Mouse (Mus musculus): ENCODE results near the gene Kcnk7. TPM values are rescaled to one million over a fixed set of nuclear protein-coding genes. Genes with fewer than 3 reads are reported as not detected.

Kcnk7 gene
- total RNA-seq, 2 experiments from 2014 or later, result not detected

DNA sequence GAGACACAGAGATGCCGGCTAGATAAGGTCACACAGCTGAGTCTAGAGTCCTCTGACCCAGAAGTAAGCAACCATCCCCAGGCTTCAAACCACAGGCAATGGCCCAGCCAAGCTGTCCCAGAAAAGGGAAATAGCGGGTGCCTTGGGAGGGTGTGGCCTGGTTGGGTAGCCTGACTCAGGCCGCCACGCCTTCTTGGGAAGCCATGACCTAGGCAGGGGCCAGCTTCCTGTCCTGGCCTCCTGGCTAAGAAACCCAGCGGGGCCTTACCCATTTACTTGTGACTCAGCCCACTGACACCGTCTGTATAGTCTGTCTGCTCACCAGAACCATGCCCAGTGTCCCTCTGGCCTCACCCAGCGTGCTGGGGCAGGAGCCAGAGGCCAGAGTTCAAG, 20.4 kb downstream of the Kcnk7 start:
- DNase-seq (ENCODE audit: low spot score in 2 of 2), result peak; percentile 66 to 71

DNA sequence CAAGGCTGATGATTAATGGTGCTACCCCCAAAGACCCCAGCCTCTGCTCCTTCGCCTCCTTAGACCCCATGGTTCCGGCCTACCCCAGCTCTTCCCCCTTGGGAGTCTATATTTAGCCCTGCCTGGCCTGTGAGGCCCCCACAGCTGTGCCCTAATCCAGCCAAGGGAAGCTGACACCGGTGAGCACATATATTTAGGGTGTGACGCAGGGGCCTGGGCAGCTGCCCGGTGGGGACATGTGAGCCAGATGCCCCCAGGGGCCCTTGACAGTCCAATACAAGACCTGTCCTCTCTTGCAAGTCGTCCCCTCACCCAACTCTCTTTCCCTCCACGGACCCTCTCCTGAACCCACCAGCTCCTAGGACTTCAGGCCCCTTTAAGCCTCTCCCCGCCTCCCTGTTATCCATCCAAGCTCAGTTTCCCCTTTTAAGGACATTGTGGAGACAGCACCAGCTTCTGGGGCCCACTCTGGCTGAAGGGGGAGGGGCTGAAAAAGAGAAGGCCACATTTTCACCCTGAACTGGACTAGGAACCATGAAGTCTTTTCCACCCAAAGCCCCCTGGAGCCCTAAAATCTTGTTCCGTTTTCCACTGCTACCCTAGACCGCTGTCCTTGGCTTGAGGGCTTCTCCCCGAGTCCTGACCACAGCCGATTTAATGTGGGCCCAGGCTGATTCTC, 21.0 kb downstream of the Kcnk7 start:
- DNase-seq (ENCODE audit: low spot score in 2 of 2), result no peak

DNA sequence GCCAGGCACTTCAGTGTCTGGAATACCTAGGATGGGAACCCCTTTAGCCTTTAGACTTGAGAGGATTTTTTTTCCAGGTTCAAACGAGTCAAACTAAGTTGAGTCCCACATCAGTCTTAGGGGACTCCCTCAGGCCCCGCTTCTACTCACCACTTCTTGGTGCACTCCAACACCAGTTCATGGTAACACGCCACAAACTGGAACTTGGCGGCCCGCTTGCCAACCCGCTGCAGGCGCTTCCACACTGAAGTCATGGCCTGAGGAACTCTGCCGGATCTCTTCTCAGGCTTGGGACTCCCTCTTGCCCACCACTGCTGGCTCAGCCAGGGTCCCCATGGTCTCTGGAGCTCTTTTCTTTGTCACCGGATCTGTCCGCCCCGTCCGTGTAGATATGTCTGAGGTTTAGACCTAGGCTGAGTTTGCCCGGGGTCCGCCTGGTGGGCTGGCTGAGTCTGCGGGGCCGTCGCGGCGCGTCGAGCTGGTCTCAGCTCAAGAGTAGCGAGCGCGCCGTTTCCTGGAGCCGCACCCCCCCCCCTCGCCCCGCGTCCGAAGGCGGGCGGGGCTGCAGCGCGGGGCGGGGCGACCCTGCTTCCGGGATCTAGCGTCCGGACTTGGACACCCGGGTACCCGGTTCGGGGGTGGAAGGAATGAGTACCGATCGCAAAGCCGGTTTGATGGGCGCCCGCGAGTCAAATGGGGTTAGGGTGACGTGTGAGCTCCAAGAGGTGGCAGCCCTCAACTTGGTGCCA, 21.8 kb downstream of the Kcnk7 start, which contains the start of gene Ehbp1l1:
Ehbp1l1 (minus strand) TSS at position 551 of the 749 bp plus-strand sequence.
- DNase-seq (ENCODE audit: low spot score in 2 of 2), result peak; percentile 70 to 79

- DNase-seq (ENCODE audit: low spot score in 2 of 2), result no peak
Observed at GRCm38 (mm10) chr19:5726961-5727578, 22.9 kb downstream of the Kcnk7 start.

DNA sequence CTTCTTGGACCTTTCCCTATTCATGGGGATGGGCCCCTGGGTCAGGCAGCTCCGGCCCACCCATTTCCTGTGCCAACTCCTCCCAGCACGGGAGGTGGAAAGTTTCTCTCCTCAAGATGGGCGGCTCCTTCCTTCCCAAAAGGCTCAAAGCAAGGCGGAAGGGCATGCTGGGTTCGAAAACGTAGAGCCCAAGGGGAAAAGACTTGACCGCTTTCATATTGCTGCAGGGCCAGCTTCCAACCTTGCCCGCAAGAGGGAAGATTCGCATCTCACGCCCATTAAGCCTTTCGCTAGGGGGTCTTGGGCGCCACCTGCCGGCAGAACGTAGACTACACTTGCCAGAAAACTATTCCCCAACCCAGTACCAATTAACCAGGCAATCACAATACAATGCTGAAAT, 23.5 kb downstream of the Kcnk7 start:
- peak; percentile 91 to 95 for DNase-seq (ENCODE audit: low spot score in 2 of 2)

GRCm38 (mm10) chr19:5728631-5729443, 24.7 kb downstream of the Kcnk7 start:
- no peak for DNase-seq (ENCODE audit: low spot score in 2 of 2)

GRCm38 (mm10) chr19:5729444-5729815, 25.3 kb downstream of the Kcnk7 start, which contains the start of gene Fam89b:
Gene Fam89b (minus strand): TSS chr19:5729653.
- DNase-seq (ENCODE audit: low spot score in 2 of 2), result peak; percentile 90 to 91

- DNase-seq (ENCODE audit: low spot score in 2 of 2), result no peak
Observed at GRCm38 (mm10) chr19:5730314-5731186, 26.4 kb downstream of the Kcnk7 start.

DNA sequence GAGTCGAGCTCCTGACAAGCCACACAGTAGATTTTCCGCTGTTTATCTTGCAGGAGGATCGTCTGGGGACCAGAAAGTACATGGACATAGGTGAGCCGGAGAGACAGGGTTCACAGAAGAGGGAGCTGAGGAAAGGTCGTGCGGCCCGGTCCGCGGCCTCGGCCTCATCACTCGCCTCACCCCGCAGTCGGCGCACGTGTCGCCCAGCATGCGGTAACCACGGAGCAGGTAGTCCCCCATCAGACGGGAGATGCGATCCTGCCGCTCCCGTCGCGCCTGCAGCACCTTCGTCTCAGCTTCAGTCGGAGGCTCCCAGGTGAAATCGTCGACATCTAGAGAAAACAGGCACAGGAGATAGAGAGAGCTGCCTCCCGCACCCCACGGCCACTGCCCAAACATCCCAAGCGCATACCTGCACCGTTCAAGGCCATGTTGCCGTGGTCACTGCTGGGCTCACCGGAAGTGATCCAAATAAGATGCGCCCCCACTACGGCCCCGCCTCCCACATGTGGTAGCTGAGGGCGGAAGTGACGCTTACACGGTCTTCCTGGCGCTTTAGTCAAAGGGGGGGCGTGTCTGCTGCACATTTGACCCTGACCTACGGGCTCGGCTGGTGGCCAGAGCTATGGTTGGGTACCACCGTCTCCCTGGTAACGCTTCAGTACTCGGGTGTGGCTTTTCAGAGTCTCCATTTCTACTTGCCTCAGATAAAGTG, 27.3 kb downstream of the Kcnk7 start:
- peak; percentile 90 to 92 for DNase-seq (ENCODE audit: low spot score in 2 of 2)

DNA sequence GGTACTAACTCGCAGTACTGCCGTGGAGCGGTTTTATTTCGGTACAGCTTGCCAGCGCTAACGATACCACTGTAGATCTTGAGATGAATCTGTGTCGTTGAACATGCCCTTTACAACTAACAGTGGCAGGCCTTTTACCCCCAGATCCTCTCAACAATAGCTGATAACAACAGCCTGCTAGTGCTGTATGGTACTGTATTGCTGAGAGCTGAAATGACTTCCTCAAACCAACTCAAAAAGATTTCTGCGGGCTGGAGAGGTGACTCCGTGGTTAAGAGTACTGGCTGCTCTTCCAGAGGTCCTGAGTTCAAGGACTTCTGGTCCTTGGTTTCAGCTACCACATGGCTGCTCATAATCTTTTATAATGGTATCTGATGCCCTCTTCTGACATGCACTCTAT, 30.2 kb downstream of the Kcnk7 start:
- no peak for DNase-seq (ENCODE audit: low spot score in 2 of 2)

- no peak for DNase-seq (ENCODE audit: low spot score in 2 of 2)
Observed at GRCm38 (mm10) chr19:5739446-5739845, 35.3 kb downstream of the Kcnk7 start.

DNA sequence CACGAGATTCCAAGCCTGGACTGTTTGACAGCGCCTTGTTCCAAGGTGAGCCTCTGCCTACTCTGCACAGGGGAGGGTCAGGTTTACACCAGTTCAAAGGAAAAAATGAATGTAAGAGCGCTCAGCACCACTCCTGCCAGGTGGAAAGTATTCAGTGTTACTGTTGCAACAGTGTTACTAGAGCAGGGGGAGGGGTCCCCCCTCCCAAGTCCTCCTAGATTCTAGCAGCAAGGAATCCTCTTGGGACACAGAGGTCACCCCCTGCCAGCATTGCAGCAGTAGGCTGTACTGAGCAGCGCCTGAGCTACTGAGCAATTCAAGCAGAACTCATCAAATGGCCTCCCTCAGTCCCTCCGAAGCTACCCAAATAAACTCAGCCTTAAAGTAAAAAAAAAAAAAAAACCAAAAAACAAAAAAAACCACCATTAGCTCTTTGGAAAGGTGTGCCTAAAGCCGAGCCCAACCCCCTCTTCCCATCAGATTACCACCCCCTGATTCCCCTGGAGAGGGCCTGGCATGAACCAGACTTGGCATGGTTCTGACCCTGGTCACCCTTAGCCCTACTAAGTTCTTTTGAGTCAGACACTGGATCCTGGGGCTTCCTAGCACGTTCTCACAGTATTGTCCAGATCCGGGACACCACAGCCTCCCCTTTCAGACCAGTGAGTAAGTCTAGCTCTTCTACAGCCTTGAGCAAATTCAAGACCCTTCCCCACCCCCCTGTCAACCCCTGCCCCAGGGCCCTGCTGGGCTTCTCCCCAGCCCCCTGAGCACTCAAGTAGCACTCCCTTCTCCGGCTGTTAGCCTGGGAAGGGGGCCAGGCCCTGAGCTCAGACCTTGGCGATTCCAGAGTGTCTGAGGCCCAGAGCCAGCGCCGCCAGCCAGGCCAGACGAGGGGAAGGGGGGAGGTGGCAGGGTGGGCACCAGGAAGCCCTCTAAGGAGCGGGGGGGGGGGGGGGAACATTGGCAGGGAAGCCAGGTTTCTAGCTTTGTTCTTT, 36.5 kb downstream of the Kcnk7 start, which contains the start of gene Ltbp3:
Ltbp3 (plus strand) TSS at position 585 of the 998 bp plus-strand sequence.
- DNase-seq (ENCODE audit: low spot score in 2 of 2), result peak in 1 of 2 experiments; percentile 64

DNA sequence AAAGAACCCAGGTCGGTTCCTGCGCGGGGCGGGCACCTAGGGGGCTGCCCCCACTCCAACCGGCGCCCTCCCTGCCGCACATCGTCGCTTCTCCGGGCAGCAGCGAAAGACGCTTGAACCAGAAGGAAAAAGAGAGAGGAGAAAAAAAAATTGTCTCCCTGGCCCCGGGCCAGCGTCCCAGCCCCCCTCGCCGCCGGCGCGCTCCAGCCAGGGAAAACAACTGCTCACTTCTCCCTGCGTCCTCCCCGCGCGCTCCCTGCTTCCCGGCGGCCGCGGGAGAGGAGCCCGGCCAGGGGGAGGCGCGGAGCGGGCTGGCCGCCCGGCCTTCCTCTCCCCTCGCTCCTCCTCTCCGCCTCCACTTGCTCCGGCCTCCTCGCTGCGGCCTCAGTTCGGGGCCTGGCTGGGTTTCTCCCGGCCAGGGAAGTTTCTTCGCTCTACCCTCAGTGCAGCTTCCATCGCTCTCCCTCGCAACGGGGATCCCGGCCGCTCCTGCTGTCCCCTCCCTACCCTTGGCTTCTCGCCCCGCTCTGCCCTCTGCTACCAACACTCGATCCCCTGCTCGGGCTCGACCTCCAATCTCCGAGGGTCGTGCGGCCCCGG, 37.6 kb downstream of the Kcnk7 start:
- peak; percentile 78 to 83 for DNase-seq (ENCODE audit: low spot score in 2 of 2)

- no peak for DNase-seq (ENCODE audit: low spot score in 2 of 2)
Observed at GRCm38 (mm10) chr19:5742241-5742641, 38.1 kb downstream of the Kcnk7 start.

DNA sequence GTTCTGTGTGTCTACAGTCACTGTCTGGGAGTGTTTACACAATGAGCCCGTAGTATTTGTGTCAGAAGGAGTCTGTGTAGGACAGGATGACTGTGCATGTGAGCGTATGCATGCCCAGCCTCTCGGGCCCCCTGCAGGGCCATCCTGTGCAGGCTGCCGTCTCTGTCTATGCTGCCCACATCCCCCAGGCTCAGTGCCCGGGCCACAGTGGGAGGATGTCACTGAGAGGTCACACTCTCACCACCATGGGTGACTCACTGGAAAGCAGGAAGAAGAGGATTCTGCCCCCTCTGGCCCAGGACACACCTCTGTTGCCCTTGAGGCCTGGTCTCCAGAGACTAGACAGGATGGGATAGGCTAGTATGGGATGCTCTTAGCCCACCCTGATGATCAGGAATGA, 39.4 kb downstream of the Kcnk7 start:
- DNase-seq (ENCODE audit: low spot score in 2 of 2), result peak in 1 of 2 experiments; percentile 55

GRCm38 (mm10) chr19:5745756-5746710, 41.9 kb downstream of the Kcnk7 start:
- DNase-seq (ENCODE audit: low spot score in 2 of 2), result peak in 1 of 2 experiments; percentile 62

Measured in adrenal gland, adult 18-20 months (tissue).